Mouse (Mus musculus): ENCODE data around the gene Selenov. TPM values are rescaled to one million over a fixed set of nuclear protein-coding genes. Genes with fewer than 3 reads are reported as not detected.
A peak's percentile ranks its signal among the peaks of the same experiment; 100 is the strongest.

The Selenov gene
- polyA plus RNA-seq, 2 experiments: 0.34 to 0.55 TPM

GRCm38 (mm10) chr7:28265391-28265790, 25.6 kb downstream of the Selenov start:
- Histone ChIP-seq H3K9me3 (ENCODE audit: control insufficient read depth, low read length) (no peaks in the 10 kb centered on the region), H3K4me1 (ENCODE audit: control insufficient read depth, insufficient read depth, low read length) (0 out of 2 replicates have a peak, but pooled peaks cover 2% of the 10 kb centered on the region), H3K9ac (ENCODE audit: low read depth, low read length, severe bottlenecking) (no peak overlapping the region), H3K36me3 (ENCODE audit: control insufficient read depth, insufficient read depth, low read length) (no peaks in the 10 kb centered on the region), H3K27ac (replicated peaks; ENCODE audit: low read depth, low read length) (no peak overlapping the region), H3K27me3 (ENCODE audit: control insufficient read depth, insufficient read depth, low read length) (no peaks in the 10 kb centered on the region), H3K4me2 (replicated peaks; ENCODE audit: low read depth, low read length, severe bottlenecking) (no peak overlapping the region), H3K4me3 (replicated peaks; ENCODE audit: low read length) (no peak overlapping the region)
- ATAC-seq (ENCODE audit: low FRiP score, low read depth): no peak
- no peak for DNase-seq (ENCODE audit: low spot score)
- 80% methylated on average over 13 of the region's 13 CpGs for WGBS
- TF ChIP-seq POLR2A (IDR thresholded peaks at IDR 0.05; ENCODE audit: borderline replicate concordance, extremely low read depth, insufficient read depth, insufficient read length): no peak

DNA sequence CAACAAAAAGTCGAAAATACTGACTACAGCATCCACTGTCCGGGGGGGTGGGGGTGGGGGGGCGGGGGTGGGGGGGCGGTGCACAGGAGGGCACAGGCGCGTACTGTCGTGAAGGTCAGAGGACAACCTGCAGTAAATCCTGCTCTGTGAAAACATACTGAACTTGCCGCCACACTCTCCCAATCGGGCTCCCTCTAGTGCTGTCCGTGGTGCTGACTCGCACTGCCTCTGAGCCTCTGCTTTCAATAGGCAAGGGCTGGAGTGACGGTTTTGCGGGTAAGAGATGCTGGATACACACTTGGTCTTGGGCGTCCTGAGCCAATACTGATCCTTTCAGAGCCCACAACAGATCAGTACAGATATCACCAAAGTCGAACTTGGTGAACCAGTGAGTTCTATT, 27.2 kb downstream of the Selenov start:
- no peak for TF ChIP-seq POLR2A (IDR thresholded peaks at IDR 0.05; ENCODE audit: borderline replicate concordance, extremely low read depth, insufficient read depth, insufficient read length)
- no peak for ATAC-seq (ENCODE audit: low FRiP score, low read depth)
- no peak overlapping the region for H3K4me3 ChIP-seq (replicated peaks; ENCODE audit: low read length)

DNA sequence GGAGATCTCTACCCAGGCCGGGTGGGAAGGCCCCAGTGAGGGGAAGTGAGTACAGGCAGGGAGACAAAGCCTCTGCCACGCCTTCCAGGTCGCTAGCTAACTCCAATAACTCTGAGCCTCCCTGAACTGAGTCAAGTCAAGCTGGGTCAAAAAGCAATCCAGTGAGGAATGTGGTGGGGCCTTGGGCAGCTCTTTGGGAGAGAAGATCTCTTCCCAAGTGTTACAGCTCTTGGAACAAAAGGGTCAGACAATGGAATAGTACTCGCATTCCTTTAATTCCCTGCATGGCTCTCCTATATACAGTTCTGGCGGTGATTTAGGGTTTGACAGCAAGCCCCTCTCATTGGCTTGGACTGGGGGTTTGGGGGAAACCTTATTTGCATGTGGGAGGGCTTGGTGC, 28.1 kb downstream of the Selenov start:
- 40% methylated on average over 5 of the region's 5 CpGs for WGBS
- Histone ChIP-seq H3K9me3 (ENCODE audit: control insufficient read depth, low read length) (no peaks in the 10 kb centered on the region), H3K4me1 (ENCODE audit: control insufficient read depth, insufficient read depth, low read length) (no peaks in the 10 kb centered on the region), H3K27me3 (ENCODE audit: control insufficient read depth, insufficient read depth, low read length) (no peaks in the 10 kb centered on the region), H3K4me3 (replicated peaks; ENCODE audit: low read length) (no peak overlapping the region), H3K27ac (replicated peaks; ENCODE audit: low read depth, low read length) (no peak overlapping the region), H3K4me2 (replicated peaks; ENCODE audit: low read depth, low read length, severe bottlenecking) (no peak overlapping the region), H3K36me3 (ENCODE audit: control insufficient read depth, insufficient read depth, low read length) (no peaks in the 10 kb centered on the region), H3K9ac (ENCODE audit: low read depth, low read length, severe bottlenecking) (no peak overlapping the region)
- DNase-seq (ENCODE audit: low spot score) (no peak), ATAC-seq (ENCODE audit: low FRiP score, low read depth) (no peak)
- no peak for TF ChIP-seq POLR2A (IDR thresholded peaks at IDR 0.05; ENCODE audit: borderline replicate concordance, extremely low read depth, insufficient read depth, insufficient read length)

More for the DNA sequence above, 27.2 kb downstream of the Selenov start:
- no peak overlapping the region for H3K27ac ChIP-seq (replicated peaks; ENCODE audit: low read depth, low read length)
- H3K4me2 ChIP-seq (replicated peaks; ENCODE audit: low read depth, low read length, severe bottlenecking): no peak overlapping the region
- no peak overlapping the region for H3K9ac ChIP-seq (ENCODE audit: low read depth, low read length, severe bottlenecking)
- no peaks in the 10 kb centered on the region for H3K36me3 ChIP-seq (ENCODE audit: control insufficient read depth, insufficient read depth, low read length)
- 6% methylated on average over 15 of the region's 15 CpGs for WGBS
- peak; percentile 79 for DNase-seq (ENCODE audit: low spot score)
- H3K27me3 ChIP-seq (ENCODE audit: control insufficient read depth, insufficient read depth, low read length): no peaks in the 10 kb centered on the region
- H3K4me1 ChIP-seq (ENCODE audit: control insufficient read depth, insufficient read depth, low read length): 0 out of 2 replicates have a peak, but pooled peaks cover 1% of the 10 kb centered on the region
- H3K9me3 ChIP-seq (ENCODE audit: control insufficient read depth, low read length): no peaks in the 10 kb centered on the region

GRCm38 (mm10) chr7:28255476-28255875, 35.5 kb downstream of the Selenov start:
- 83% methylated on average over 6 of the region's 6 CpGs for WGBS

DNA sequence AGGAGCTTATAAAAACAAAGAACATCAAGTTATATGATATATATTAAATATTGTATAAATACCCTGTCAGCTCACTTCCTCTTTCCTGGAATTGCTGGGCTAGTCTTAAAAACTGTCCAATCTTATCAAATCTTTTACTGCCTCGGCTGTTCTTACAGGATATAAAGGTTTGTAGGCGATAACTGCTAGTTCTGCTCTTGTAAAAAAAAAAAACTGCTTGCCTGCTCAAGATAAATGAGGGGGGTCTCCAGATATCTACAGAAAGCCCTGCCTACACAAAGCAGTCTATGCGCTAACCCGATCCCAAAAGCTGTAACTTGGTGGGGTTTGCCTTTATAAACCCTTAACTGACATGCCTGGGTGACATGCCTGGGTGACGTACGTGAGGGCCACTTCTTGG, 36.4 kb downstream of the Selenov start:
- 87% methylated on average over 6 of the region's 6 CpGs for WGBS
- no peaks in the 10 kb centered on the region for H3K36me3 ChIP-seq (ENCODE audit: control insufficient read depth, insufficient read depth, low read length)
- ATAC-seq (ENCODE audit: low FRiP score, low read depth): no peak
- no peak for TF ChIP-seq POLR2A (IDR thresholded peaks at IDR 0.05; ENCODE audit: borderline replicate concordance, extremely low read depth, insufficient read depth, insufficient read length)
- no peaks in the 10 kb centered on the region for H3K4me1 ChIP-seq (ENCODE audit: control insufficient read depth, insufficient read depth, low read length)
- H3K4me3 ChIP-seq (replicated peaks; ENCODE audit: low read length): no peak overlapping the region
- H3K9me3 ChIP-seq (ENCODE audit: control insufficient read depth, low read length): peaks cover 4% of the 10 kb centered on the region; the same call in 1 of the 2 replicates
- H3K27me3 ChIP-seq (ENCODE audit: control insufficient read depth, insufficient read depth, low read length): no peaks in the 10 kb centered on the region
- no peak for DNase-seq (ENCODE audit: low spot score)
- no peak overlapping the region for H3K27ac ChIP-seq (replicated peaks; ENCODE audit: low read depth, low read length)
- no peak overlapping the region for H3K4me2 ChIP-seq (replicated peaks; ENCODE audit: low read depth, low read length, severe bottlenecking)
- no peak overlapping the region for H3K9ac ChIP-seq (ENCODE audit: low read depth, low read length, severe bottlenecking)

More at GRCm38 (mm10) chr7:28255476-28255875, 35.5 kb downstream of the Selenov start:
- DNase-seq (ENCODE audit: low spot score) (no peak), ATAC-seq (ENCODE audit: low FRiP score, low read depth) (no peak)
- H3K4me1 ChIP-seq (ENCODE audit: control insufficient read depth, insufficient read depth, low read length): no peaks in the 10 kb centered on the region
- no peaks in the 10 kb centered on the region for H3K27me3 ChIP-seq (ENCODE audit: control insufficient read depth, insufficient read depth, low read length)
- H3K36me3 ChIP-seq (ENCODE audit: control insufficient read depth, insufficient read depth, low read length): no peaks in the 10 kb centered on the region
- no peak for TF ChIP-seq POLR2A (IDR thresholded peaks at IDR 0.05; ENCODE audit: borderline replicate concordance, extremely low read depth, insufficient read depth, insufficient read length)
- H3K9me3 ChIP-seq (ENCODE audit: control insufficient read depth, low read length): peaks cover 4% of the 10 kb centered on the region; the same call in 1 of the 2 replicates
- no peak overlapping the region for H3K4me3 ChIP-seq (replicated peaks; ENCODE audit: low read length)
- H3K4me2 ChIP-seq (replicated peaks; ENCODE audit: low read depth, low read length, severe bottlenecking): no peak overlapping the region
- no peak overlapping the region for H3K27ac ChIP-seq (replicated peaks; ENCODE audit: low read depth, low read length)
- H3K9ac ChIP-seq (ENCODE audit: low read depth, low read length, severe bottlenecking): no peak overlapping the region

DNA sequence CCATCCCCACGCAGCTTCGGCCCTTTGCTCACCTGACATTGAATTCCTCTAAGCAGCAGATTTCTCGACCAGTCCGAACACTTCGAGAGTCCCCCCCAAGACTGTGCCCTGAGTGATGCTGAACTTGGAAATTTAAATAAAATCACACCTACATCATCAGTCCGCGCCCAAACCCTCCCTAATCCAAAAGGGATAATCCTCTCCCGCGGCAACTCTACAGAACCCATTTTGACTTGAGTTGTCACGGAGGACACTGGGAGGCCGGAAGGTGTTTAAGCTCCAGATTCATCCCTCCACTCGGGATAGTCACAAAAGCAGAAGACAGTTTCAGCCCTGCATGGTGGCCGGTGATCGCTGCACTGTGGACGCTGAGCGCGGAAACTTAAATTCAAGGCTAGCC, 39.0 kb downstream of the Selenov start:
- DNase-seq (ENCODE audit: low spot score) (no peak), ATAC-seq (ENCODE audit: low FRiP score, low read depth) (no peak)
- WGBS: 87% methylated on average over 17 of the region's 17 CpGs
- Histone ChIP-seq H3K9me3 (ENCODE audit: control insufficient read depth, low read length) (peaks cover 4% of the 10 kb centered on the region; the same call in 1 of the 2 replicates), H3K27ac (replicated peaks; ENCODE audit: low read depth, low read length) (no peak overlapping the region), H3K4me1 (ENCODE audit: control insufficient read depth, insufficient read depth, low read length) (no peaks in the 10 kb centered on the region), H3K4me3 (replicated peaks; ENCODE audit: low read length) (no peak overlapping the region), H3K9ac (ENCODE audit: low read depth, low read length, severe bottlenecking) (no peak overlapping the region), H3K27me3 (ENCODE audit: control insufficient read depth, insufficient read depth, low read length) (no peaks in the 10 kb centered on the region), H3K4me2 (replicated peaks; ENCODE audit: low read depth, low read length, severe bottlenecking) (no peak overlapping the region), H3K36me3 (ENCODE audit: control insufficient read depth, insufficient read depth, low read length) (no peaks in the 10 kb centered on the region)
- TF ChIP-seq POLR2A (IDR thresholded peaks at IDR 0.05; ENCODE audit: borderline replicate concordance, extremely low read depth, insufficient read depth, insufficient read length): no peak

All from limb, embryonic 14.5 days (tissue).